Mouse (Mus musculus) midbrain, embryonic 11.5 days (tissue): ENCODE results near the gene Cyp2d22. TPM values are rescaled to one million over a fixed set of nuclear protein-coding genes. Genes with fewer than 3 reads are reported as not detected.

Experiments used
- ATAC-seq: fragments of 200-750 bp; cut with Nextera tagmentation; 2 replicates; pipeline ENCODE4 v1.8.0; 2017; ENCODE audit warnings: moderate TSS enrichment, moderate library complexity; ENCODE audit not compliant: low FRiP score
- DNase-seq: peaks from one replicate; pipeline ENCODE4 v3.0.0; 2015; ENCODE audit warnings: low spot score; ENCODE audit errors: missing footprints
- H3K27ac ChIP-seq: fragments of 300-500 bp; sonication (generic); 2 replicates; pipeline ENCODE4 v1.5.1; 2014; ENCODE audit warnings: low read depth, low read length
- H3K27me3 ChIP-seq: fragments of 300-500 bp; sonication (generic); 2 replicates; pipeline ENCODE4 v1.6.1; 2014; ENCODE audit warnings: mild to moderate bottlenecking, low read length, moderate library complexity, mixed read lengths; ENCODE audit not compliant: control insufficient read depth, insufficient read depth
- H3K36me3 ChIP-seq: fragments of 300-500 bp; sonication (generic); 2 replicates; pipeline ENCODE4 v1.6.1; 2014; ENCODE audit warnings: mild to moderate bottlenecking, low read length, moderate library complexity, mixed read lengths; ENCODE audit not compliant: control insufficient read depth, insufficient read depth
- H3K4me1 ChIP-seq: fragments of 300-500 bp; sonication (generic); 2 replicates; pipeline ENCODE4 v1.6.1; 2014; ENCODE audit warnings: low read length; ENCODE audit not compliant: control insufficient read depth, insufficient read depth
- H3K4me2 ChIP-seq: fragments of 300-500 bp; sonication (generic); 2 replicates; pipeline ENCODE4 v1.6.1; 2014; ENCODE audit warnings: mild to moderate bottlenecking, moderate library complexity
- H3K4me3 ChIP-seq: fragments of 300-500 bp; sonication (generic); 2 replicates; pipeline ENCODE4 v1.5.1; 2014; ENCODE audit warnings: low read depth, low read length
- H3K9ac ChIP-seq: fragments of 300-500 bp; sonication (generic); 2 replicates; pipeline ENCODE4 v1.6.1; 2014; ENCODE audit warnings: low read length
- H3K9me3 ChIP-seq: fragments of 300-500 bp; sonication (generic); 2 replicates; pipeline ENCODE4 v1.6.1; 2016; ENCODE audit warnings: low read length; ENCODE audit not compliant: control insufficient read depth
- WGBS: fragments of 180-500 bp; shearing (Covaris S2); extraction: QIAGEN DNeasy Blood & Tissue Kit; methylation state at CpG from one replicate; pipeline ENCODE4 v1.1.7; 2014; 5-methylcytosine and 5-hydroxymethylcytosine counted together
- polyA plus RNA-seq: library from polyadenylated mRNA; unstranded; fragments of >200 nt; fragmentation: Nextera tagmentation; extraction: Ambion mirVana; gene quantifications from 2 replicates; pipeline ENCODE4 v1.2.1, GENCODE M21; 2014

Gene Cyp2d22
- polyA plus RNA-seq, 1 experiment from 2014 or later = 1.7 TPM

- Histone ChIP-seq H3K9ac (peak overlapping the region; percentile 45; the same call in 1 of the 2 replicates), H3K4me2 (peak overlapping the region; percentile 51), H3K36me3 (no peaks in the 10 kb centered on the region), H3K4me1 (peaks cover 12% of the 10 kb centered on the region), H3K4me3 (peak overlapping the region; percentile 27; the same call in 1 of the 2 replicates), H3K9me3 (no peaks in the 10 kb centered on the region), H3K27ac (peak overlapping the region; percentile 8; the same call in 1 of the 2 replicates), H3K27me3 (no peaks in the 10 kb centered on the region)
- WGBS = 15% methylated on average over 7 of the region's 7 CpGs
- DNase-seq (no peak), ATAC-seq (peak; percentile 50)
Observed at GRCm38 (mm10) chr15:82379511-82379870, 569 bp downstream of the Cyp2d22 start.

- no peaks in the 10 kb centered on the region for H3K27me3 ChIP-seq
- peaks cover 12% of the 10 kb centered on the region for H3K4me1 ChIP-seq
- H3K4me3 ChIP-seq = no peak overlapping the region
- no peak overlapping the region for H3K4me2 ChIP-seq
- H3K9me3 ChIP-seq = no peaks in the 10 kb centered on the region
- no peaks in the 10 kb centered on the region for H3K36me3 ChIP-seq
- no peak for DNase-seq
- no peak overlapping the region for H3K27ac ChIP-seq
- WGBS = 64% methylated on average over 15 of the region's 15 CpGs
- H3K9ac ChIP-seq = no peak overlapping the region
- ATAC-seq = no peak
Observed at GRCm38 (mm10) chr15:82378261-82379180, 1.5 kb downstream of the Cyp2d22 start.

GRCm38 (mm10) chr15:82377701-82378100, 2.4 kb downstream of the Cyp2d22 start:
- Histone ChIP-seq H3K9me3 (no peaks in the 10 kb centered on the region), H3K27ac (no peak overlapping the region), H3K4me2 (no peak overlapping the region), H3K36me3 (no peaks in the 10 kb centered on the region), H3K9ac (no peak overlapping the region), H3K27me3 (no peaks in the 10 kb centered on the region), H3K4me1 (peaks cover 12% of the 10 kb centered on the region), H3K4me3 (no peak overlapping the region)
- DNase-seq (no peak), ATAC-seq (no peak)
- 83% methylated on average over 5 of the region's 5 CpGs for WGBS

GRCm38 (mm10) chr15:82376393-82377138, 3.5 kb downstream of the Cyp2d22 start:
- peaks cover 12% of the 10 kb centered on the region for H3K4me1 ChIP-seq
- no peaks in the 10 kb centered on the region for H3K27me3 ChIP-seq
- no peak overlapping the region for H3K27ac ChIP-seq
- H3K9ac ChIP-seq = no peak overlapping the region
- H3K4me2 ChIP-seq = no peak overlapping the region
- H3K9me3 ChIP-seq = no peaks in the 10 kb centered on the region
- ATAC-seq (no peak), DNase-seq (no peak)
- 75% methylated on average over 17 of the region's 17 CpGs for WGBS
- no peak overlapping the region for H3K4me3 ChIP-seq
- H3K36me3 ChIP-seq = no peaks in the 10 kb centered on the region

GRCm38 (mm10) chr15:82375855-82376254, 4.2 kb downstream of the Cyp2d22 start:
- Histone ChIP-seq H3K4me3 (no peak overlapping the region), H3K36me3 (no peaks in the 10 kb centered on the region), H3K27me3 (no peaks in the 10 kb centered on the region), H3K9ac (no peak overlapping the region), H3K4me2 (no peak overlapping the region), H3K9me3 (no peaks in the 10 kb centered on the region), H3K27ac (no peak overlapping the region), H3K4me1 (peaks cover 10% of the 10 kb centered on the region)
- ATAC-seq (no peak), DNase-seq (peak; percentile 61)
- WGBS = 87% methylated on average over 9 of the region's 9 CpGs

GRCm38 (mm10) chr15:82374437-82374836, 5.6 kb downstream of the Cyp2d22 start:
- ATAC-seq (no peak), DNase-seq (peak; percentile 67)
- Histone ChIP-seq H3K9me3 (no peaks in the 10 kb centered on the region), H3K27me3 (no peaks in the 10 kb centered on the region), H3K4me2 (no peak overlapping the region), H3K4me3 (no peak overlapping the region), H3K9ac (no peak overlapping the region), H3K36me3 (no peaks in the 10 kb centered on the region), H3K27ac (no peak overlapping the region), H3K4me1 (peaks cover under 1% of the 10 kb centered on the region; the same call in 1 of the 2 replicates)
- WGBS = 76% methylated on average over 5 of the region's 5 CpGs

GRCm38 (mm10) chr15:82372991-82373390, 7.1 kb downstream of the Cyp2d22 start:
- ATAC-seq (no peak), DNase-seq (peak; percentile 53)
- WGBS = 96% methylated on average over 5 of the region's 5 CpGs
- no peaks in the 10 kb centered on the region for H3K4me1 ChIP-seq
- H3K27ac ChIP-seq = no peak overlapping the region
- H3K36me3 ChIP-seq = no peaks in the 10 kb centered on the region
- H3K27me3 ChIP-seq = no peaks in the 10 kb centered on the region
- no peak overlapping the region for H3K4me2 ChIP-seq
- H3K9me3 ChIP-seq = no peaks in the 10 kb centered on the region
- H3K4me3 ChIP-seq = no peak overlapping the region
- no peak overlapping the region for H3K9ac ChIP-seq

- Histone ChIP-seq H3K36me3 (no peaks in the 10 kb centered on the region), H3K27me3 (no peaks in the 10 kb centered on the region), H3K9me3 (no peaks in the 10 kb centered on the region), H3K9ac (no peak overlapping the region), H3K4me1 (no peaks in the 10 kb centered on the region), H3K4me2 (no peak overlapping the region), H3K4me3 (no peak overlapping the region), H3K27ac (no peak overlapping the region)
- DNase-seq = peak; percentile 17
- ATAC-seq = no peak
- WGBS = 89% methylated on average over 6 of the region's 6 CpGs
Observed at GRCm38 (mm10) chr15:82372446-82372845, 7.6 kb downstream of the Cyp2d22 start.

- 73% methylated on average over 1 of the region's 1 CpGs for WGBS
- no peaks in the 10 kb centered on the region for H3K4me1 ChIP-seq
- H3K27ac ChIP-seq = no peak overlapping the region
- peak; percentile 23 for DNase-seq
- H3K4me2 ChIP-seq = no peak overlapping the region
- H3K27me3 ChIP-seq = no peaks in the 10 kb centered on the region
- ATAC-seq = no peak
- H3K9ac ChIP-seq = no peak overlapping the region
- H3K4me3 ChIP-seq = no peak overlapping the region
- H3K9me3 ChIP-seq = no peaks in the 10 kb centered on the region
- H3K36me3 ChIP-seq = no peaks in the 10 kb centered on the region
Observed at GRCm38 (mm10) chr15:82368851-82369250, 11.2 kb downstream of the Cyp2d22 start.
